Mouse (Mus musculus) thymus, adult 2 months (tissue): ENCODE data around the gene Bach2. TPM values are rescaled to one million over a fixed set of nuclear protein-coding genes. Genes with fewer than 3 reads are reported as not detected.
A peak's percentile ranks its signal among the peaks of the same experiment; 100 is the strongest.

Experiments used
- DNase-seq: peaks from one replicate; pipeline ENCODE4 v3.0.0; 2021
- H3K27ac ChIP-seq: fragments of 200-500 bp; 2 replicates; pipeline ENCODE4 v1.5.1; 2012; ENCODE audit warnings: low read length, control low read depth; ENCODE audit not compliant: control insufficient read depth, insufficient read depth
- H3K27me3 ChIP-seq: fragments of 200-500 bp; 2 replicates; pipeline ENCODE4 v1.6.1; 2012; ENCODE audit warnings: mild to moderate bottlenecking, low read length, moderate library complexity, mixed read lengths; ENCODE audit not compliant: control insufficient read depth, insufficient read depth
- H3K36me3 ChIP-seq: fragments of 200-500 bp; 2 replicates; pipeline ENCODE4 v1.6.1; 2012; ENCODE audit warnings: mild to moderate bottlenecking, low read length, moderate library complexity; ENCODE audit not compliant: control insufficient read depth, insufficient read depth
- H3K4me1 ChIP-seq: fragments of 200-500 bp; replicated peaks from 2 replicates; pipeline ENCODE4 v1.6.1; 2012; ENCODE audit warnings: low read length; ENCODE audit not compliant: control insufficient read depth, insufficient read depth
- H3K4me3 ChIP-seq: fragments of 200-500 bp; 2 replicates; pipeline ENCODE4 v1.5.1; 2012; ENCODE audit warnings: mild to moderate bottlenecking, low read length, control low read depth, moderate library complexity; ENCODE audit not compliant: control insufficient read depth, insufficient read depth
- CTCF ChIP-seq: fragments of 200-500 bp; IDR thresholded peaks from 2 replicates; pipeline ENCODE4 v1.5.1; 2012; ENCODE audit warnings: mild to moderate bottlenecking, control low read depth, low read length, moderate library complexity, borderline replicate concordance; ENCODE audit not compliant: control insufficient read depth, poor library complexity, insufficient read depth; ENCODE audit errors: extremely low read depth
- POLR2A ChIP-seq: fragments of 200-500 bp; IDR thresholded peaks from 2 replicates; pipeline ENCODE4 v1.6.1; 2012; ENCODE audit warnings: mild to moderate bottlenecking, low read length, control low read depth, moderate library complexity; ENCODE audit not compliant: control insufficient read depth, poor library complexity, insufficient read depth; ENCODE audit errors: extremely low read depth
- WGBS: fragments of 180-500 bp; shearing (Covaris S2); methylation state at CpG from one replicate; pipeline ENCODE4 v1.1.7; 2018; 5-methylcytosine and 5-hydroxymethylcytosine counted together
- polyA plus RNA-seq: library from polyadenylated mRNA; depleted of rRNA; stranded (reverse); fragments of >200 nt; gene quantifications from 2 replicates; pipeline ENCODE4 v1.2.3, GENCODE M21; 2012

Gene Bach2
- polyA plus RNA-seq, 1 experiment = 9.4 TPM

DNA sequence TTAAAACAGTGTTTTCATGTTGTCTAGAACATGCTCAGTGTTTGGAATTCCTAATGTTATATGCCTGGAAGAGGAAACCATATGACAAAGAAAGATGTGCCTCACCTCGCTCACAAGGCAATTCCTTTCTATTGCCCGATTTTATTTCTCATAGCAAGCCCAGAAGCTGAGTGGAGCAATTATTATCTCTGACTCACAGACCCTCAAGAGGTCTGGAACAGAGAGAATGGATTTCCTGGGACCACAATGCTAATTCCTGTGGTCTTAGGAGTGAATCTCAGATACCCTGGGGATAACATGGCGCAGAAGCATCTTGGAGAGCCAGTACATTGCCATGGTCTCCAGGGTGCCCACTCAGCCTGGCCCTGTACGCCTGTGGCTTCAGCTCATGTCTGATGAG, 330.4 kb downstream of the Bach2 start:
- Histone ChIP-seq H3K36me3 (no peaks in the 10 kb centered on the region), H3K27ac (no peak overlapping the region), H3K4me1 (peaks cover 11% of the 10 kb centered on the region), H3K4me3 (no peak overlapping the region), H3K27me3 (no peaks in the 10 kb centered on the region)
- TF ChIP-seq CTCF (no peak), POLR2A (no peak)
- DNase-seq = no peak
- 90% methylated on average over 4 of the region's 4 CpGs for WGBS

DNA sequence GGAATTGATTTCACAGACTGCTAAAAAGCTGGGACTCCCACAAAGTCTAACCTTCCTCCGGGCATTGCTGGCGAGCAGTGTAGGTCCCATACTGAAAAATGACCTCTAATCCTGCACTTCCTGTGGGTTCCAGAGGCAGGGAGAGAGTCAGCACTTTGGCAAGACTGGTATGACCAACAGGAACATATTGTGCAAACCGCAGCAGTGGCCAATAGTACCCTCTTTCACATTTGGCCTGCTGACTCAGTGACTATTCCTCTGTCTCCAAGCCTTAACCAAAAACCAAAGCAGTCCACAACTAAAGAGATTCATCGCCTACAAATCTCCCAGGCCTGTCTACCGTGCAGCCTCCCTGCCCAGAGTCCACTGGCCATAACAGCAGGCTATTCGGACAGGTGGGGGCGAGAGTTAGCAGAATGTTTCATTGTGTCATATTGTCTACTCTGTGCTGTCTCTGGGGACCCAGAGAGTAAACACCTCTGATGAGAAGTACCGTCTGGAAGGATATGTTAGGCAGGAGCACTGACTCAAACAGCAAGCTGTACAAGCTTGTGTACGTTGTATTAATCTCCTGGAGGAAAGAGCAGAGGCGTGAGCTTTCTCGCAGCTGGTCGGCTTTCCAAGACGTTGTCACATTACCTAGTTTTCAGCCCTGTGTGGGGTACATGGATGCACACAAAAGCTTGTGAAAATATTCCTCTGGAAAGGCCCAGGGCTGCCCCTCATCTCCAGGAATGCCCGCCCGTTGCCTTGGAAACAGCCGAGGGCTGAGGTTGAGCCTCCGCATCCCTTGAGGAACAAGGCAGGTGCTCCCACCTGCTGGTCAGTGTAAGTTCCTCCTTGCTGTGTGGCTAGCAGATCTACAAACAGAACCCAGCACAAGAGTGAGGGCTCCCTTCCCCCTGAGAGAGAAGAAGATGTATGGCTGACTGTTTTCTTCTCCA, 331.7 kb downstream of the Bach2 start:
- TF ChIP-seq POLR2A (no peak), CTCF (no peak)
- DNase-seq = no peak
- Histone ChIP-seq H3K36me3 (no peaks in the 10 kb centered on the region), H3K4me3 (no peak overlapping the region), H3K4me1 (peaks cover 5% of the 10 kb centered on the region), H3K27ac (no peak overlapping the region), H3K27me3 (no peaks in the 10 kb centered on the region)
- 80% methylated on average over 17 of the region's 17 CpGs for WGBS

DNA sequence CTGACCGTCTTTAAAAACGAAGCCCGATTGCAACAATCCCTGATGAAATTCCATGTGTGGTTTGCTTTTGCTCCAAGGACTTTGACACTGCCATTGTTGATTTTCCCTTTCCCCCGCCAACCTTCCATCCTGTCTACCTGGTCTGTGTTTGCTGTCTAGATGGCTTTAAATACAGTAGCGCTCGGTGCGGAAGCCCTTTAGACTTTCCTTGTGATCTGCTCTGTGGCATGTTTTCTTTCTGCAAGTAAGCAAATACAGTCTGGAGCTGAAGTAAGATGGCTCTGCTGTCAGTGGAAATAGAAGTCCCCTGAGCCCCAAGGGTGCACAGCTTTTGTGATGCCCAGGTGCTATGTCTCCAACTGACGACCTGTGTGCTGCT, 332.3 kb downstream of the Bach2 start:
- Histone ChIP-seq H3K4me1 (peaks cover 3% of the 10 kb centered on the region), H3K4me3 (no peak overlapping the region), H3K36me3 (no peaks in the 10 kb centered on the region), H3K27ac (no peak overlapping the region), H3K27me3 (no peaks in the 10 kb centered on the region)
- TF ChIP-seq POLR2A = no peak
- no peak for TF ChIP-seq CTCF
- no peak for DNase-seq
- 91% methylated on average over 8 of the region's 8 CpGs for WGBS

DNA sequence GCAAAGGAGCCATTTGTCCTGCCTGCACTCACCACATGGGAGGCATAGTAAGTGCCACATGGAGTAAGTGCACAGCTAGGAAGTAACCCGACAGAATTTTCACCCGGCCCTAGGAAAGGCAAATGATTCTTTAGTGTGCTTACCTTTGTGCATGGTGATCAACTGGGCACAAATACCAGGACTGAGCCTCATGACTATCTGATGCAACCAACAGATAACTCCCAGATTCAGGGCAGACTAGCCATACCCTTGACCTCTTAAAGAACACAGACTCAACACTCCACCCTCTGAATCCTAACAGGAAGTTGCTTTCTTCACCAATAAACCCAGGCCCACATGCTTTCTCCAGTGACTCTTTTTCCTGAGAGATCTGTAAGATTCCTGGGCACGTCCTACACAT, 332.8 kb downstream of the Bach2 start:
- TF ChIP-seq CTCF = no peak
- no peak for TF ChIP-seq POLR2A
- no peaks in the 10 kb centered on the region for H3K27me3 ChIP-seq
- 0 out of 2 replicates have a peak overlapping the region, but pooled peaks have one; percentile 11 for H3K27ac ChIP-seq
- H3K4me1 ChIP-seq = peaks cover 3% of the 10 kb centered on the region
- DNase-seq = no peak
- no peak overlapping the region for H3K4me3 ChIP-seq
- no peaks in the 10 kb centered on the region for H3K36me3 ChIP-seq
- 84% methylated on average over 3 of the region's 3 CpGs for WGBS

DNA sequence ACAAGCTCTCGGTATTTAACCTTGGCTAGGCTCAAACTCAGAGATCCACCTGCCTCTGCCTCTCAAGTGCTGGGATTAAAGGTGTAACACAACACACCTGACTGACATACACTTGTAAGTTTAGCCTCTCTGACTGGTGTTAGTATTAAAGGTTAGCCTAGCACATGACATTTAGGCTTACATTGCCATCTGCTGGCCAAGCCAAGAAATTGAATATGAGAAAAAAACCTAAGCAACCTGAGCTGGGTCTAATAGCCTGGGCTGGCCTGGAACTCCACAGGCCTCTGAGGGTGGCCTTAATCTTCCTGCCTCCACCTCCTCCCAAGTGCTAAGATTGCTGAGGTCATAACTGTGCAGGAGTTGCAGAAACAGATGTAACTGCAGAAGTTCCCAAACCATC, 333.5 kb downstream of the Bach2 start:
- Histone ChIP-seq H3K36me3 (no peaks in the 10 kb centered on the region), H3K4me1 (peaks cover 3% of the 10 kb centered on the region), H3K4me3 (no peak overlapping the region), H3K27me3 (no peaks in the 10 kb centered on the region), H3K27ac (no peak overlapping the region)
- WGBS = 81% methylated on average over 1 of the region's 1 CpGs
- no peak for TF ChIP-seq POLR2A
- TF ChIP-seq CTCF = no peak
- peak; percentile 47 for DNase-seq

DNA sequence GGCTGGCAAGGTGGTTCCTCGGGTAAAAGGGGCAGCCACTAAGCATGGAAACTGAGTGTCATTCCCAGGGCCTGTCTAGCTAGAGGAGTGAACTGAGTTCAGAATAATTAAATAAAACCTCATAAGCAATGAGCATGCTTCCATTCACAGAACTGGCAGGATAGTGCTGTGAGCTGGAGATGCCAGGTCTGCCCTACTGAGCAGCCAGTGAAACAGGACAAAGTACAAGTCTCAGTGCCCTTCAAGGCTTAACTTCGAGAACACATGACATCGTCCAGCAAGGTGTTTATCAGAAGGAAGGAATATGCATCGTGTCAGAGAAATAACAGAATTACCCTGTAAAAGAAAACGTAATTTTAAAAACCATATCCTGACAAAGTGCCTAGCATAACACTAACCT, 335.0 kb downstream of the Bach2 start:
- no peak for DNase-seq
- Histone ChIP-seq H3K4me1 (peaks cover 3% of the 10 kb centered on the region), H3K27ac (no peak overlapping the region), H3K4me3 (no peak overlapping the region), H3K36me3 (no peaks in the 10 kb centered on the region), H3K27me3 (no peaks in the 10 kb centered on the region)
- no peak for TF ChIP-seq POLR2A
- TF ChIP-seq CTCF = no peak
- WGBS = 83% methylated on average over 5 of the region's 5 CpGs
